Mouse (Mus musculus) testis, postnatal 10 days (tissue): ENCODE data around the gene Grik4.
A peak's percentile ranks its signal among the peaks of the same experiment; 100 is the strongest.

Source experiments
- DNase-seq: peaks from one replicate; pipeline ENCODE4 v3.0.0; 2021; ENCODE audit warnings: low spot score

The Grik4 gene

GRCm38 (mm10) chr9:42859959-42860794 is 84.1 kb downstream of the Grik4 start:
- no peak for DNase-seq

DNA sequence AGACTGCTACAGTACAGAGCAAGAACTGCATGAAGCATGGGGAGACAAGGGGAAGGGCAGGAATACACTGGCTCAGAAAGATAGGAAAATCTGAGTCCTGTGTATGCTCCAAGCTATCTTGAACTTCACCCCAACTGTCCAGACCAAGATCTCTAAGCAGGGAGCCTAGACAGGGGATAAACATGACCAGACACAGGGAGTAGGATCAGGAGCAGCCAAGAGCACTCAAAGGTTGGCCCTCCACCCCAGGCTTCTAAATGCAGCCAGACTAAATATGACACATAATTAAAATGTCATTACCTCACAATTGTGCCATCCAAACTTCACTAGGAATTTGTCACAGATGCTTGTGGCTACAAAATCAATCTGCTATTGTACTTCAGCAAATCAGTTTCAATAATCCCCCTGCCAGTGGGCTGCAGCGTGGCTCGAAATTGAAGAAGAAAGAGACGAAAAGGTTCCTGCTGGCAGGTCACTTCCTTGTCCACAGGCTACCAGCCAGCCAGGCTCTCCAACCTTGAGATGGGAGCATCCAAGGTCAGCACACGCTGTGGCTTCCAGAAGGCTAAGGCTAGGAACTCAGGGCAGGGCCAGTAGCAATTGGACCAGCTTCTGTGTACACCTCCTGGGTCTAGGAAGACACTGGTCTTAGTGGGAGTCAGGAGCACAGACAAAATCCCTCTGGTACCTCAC is 85.1 kb downstream of the Grik4 start:
- DNase-seq: no peak

DNA sequence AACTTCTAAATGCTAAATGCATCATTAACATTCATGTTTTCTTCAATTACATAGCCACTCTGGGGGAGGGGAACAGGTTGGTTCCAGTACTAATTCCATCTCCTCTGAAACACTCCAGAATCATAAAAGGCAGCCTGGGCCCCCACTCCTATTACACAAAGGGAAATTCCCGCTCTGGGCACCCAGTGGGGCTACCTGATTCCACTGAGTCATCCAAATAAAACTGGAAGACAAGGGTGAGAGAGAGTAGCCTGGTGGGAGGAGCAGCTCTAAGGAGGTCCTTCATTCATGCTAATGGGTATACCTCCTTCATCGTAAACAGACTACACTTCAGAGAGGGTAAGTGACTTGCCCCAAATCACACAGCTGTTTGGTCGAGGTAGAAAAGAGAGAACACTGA is 85.7 kb downstream of the Grik4 start:
- no peak for DNase-seq

GRCm38 (mm10) chr9:42857756-42858155 is 86.5 kb downstream of the Grik4 start:
- no peak for DNase-seq

- no peak for DNase-seq
Measured at GRCm38 (mm10) chr9:42853077-42853476, 91.2 kb downstream of the Grik4 start.

DNA sequence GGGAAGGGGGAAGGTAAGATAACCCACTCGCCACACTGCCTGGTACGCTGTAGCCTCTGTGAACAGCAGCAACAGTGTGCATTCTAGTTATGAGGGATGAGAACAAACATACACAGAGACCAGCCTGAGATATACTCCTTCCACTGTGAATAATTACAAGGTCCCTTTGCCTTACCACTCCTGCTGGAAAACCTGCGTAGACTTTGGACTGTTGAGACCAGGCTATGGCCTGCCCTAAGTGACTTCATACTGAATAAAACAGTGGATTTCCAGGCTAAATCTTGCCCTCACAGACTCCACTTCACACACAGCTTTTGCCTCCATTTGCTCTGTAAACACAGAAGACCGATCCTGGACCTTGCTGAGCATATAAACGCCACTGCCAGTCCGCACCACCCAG is 94.2 kb downstream of the Grik4 start:
- DNase-seq: no peak

DNA sequence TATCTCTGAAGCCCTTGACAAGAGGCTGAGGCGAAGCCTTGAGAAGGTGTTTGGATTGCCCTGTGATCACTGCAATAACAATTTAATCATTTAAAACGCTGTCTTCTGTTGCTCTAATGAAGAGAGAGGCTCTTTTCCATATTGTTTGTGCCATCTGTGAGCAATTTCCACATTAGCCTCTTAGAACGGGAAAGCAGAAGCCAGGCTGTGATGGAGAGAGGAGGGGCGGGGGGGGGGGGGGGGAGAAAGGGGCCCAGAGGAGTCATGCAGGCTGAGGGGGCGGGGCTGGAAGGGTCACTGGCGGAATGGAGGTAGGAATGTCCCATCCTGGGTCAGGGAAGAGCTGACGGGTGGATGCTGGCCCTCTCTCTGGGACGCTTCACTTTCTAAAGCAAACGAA is 96.2 kb downstream of the Grik4 start:
- DNase-seq: no peak

- no peak for DNase-seq
Measured at GRCm38 (mm10) chr9:42846676-42847425, 97.4 kb downstream of the Grik4 start.

GRCm38 (mm10) chr9:42846139-42846538 is 98.2 kb downstream of the Grik4 start:
- no peak for DNase-seq

- DNase-seq: no peak
Measured at GRCm38 (mm10) chr9:42844301-42844700, 100.0 kb downstream of the Grik4 start.

- no peak for DNase-seq
Measured at GRCm38 (mm10) chr9:42838299-42838698, 106.0 kb downstream of the Grik4 start.

DNA sequence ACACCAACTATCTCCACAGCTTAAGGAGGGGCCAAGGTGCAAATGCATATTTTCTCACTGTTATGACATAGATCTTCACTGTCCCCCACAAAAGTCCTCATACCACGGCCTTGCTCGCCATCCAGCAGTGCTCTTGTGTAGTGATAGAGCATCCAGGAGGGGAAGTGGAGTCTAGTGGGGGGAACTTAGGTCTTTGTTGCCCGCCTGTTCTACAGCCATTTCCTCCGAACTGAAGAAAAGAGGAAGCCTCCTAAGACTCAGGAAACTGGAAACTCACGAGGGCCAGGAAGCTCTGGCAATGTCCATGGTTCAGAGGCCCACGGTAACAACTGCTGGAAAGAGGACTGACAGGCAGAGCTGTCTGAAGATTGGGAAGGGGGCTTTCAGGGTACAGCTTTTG is 106.8 kb downstream of the Grik4 start:
- no peak for DNase-seq

DNA sequence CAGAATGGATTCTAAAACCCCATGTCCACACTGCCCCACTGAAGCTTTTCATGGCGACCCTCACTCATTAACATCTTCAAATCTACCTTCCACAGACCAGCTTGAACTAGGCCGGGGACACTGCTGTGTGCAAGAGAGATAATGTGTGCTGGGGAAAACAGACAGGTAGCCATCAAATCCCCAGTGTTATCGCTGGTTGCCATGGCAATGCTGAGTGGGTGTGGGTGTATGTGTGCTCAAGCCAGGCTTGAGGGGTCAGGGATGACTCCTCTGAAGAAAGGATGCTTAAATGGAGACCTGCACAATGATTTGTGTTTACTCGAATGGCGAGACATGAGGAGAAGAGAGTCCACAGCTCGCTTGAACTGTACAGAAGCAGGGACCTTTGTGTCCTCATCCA is 112.7 kb downstream of the Grik4 start:
- no peak for DNase-seq

GRCm38 (mm10) chr9:42819247-42819646 is 125.0 kb downstream of the Grik4 start:
- DNase-seq: peak; percentile 71

DNA sequence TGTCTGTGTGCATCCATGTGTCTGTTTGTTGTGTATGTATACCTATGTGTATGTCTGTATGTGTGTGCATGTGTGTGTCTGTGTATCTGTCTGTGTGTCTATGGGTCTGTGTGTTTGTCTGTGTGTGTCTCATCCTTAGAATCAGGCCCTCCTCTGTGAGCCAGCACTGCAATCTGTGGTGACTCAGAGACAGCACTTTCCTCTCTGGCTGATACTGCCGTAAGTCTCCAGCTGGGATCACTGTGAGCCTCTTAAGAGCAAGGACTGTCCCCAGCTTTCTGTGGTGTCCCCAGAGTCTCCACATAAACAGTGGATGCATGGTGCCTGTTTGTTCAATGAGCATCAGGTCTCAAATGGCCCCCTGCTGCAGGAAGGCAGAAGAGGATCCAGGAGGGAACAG is 127.5 kb downstream of the Grik4 start:
- no peak for DNase-seq

GRCm38 (mm10) chr9:42809146-42809545 is 135.1 kb downstream of the Grik4 start:
- DNase-seq: no peak

DNA sequence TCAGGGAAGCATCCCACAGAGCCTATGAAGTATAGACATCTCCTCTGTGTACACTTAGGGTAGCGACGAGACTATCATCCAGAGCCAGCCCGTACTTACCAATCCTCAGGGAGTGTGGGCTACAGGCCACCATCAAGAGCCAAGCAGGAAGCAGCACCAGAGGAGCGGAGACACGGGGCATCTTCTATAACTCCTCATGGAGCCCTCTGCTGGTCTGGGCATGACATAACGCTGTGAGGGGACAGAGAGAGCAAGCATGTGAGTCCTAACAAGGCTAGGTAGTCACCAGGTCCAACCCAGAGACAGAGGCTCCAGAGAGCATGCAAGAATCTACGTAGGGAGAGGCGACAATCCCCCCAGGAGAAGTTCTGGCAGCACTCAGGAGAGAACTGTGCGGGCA is 135.9 kb downstream of the Grik4 start:
- no peak for DNase-seq

DNA sequence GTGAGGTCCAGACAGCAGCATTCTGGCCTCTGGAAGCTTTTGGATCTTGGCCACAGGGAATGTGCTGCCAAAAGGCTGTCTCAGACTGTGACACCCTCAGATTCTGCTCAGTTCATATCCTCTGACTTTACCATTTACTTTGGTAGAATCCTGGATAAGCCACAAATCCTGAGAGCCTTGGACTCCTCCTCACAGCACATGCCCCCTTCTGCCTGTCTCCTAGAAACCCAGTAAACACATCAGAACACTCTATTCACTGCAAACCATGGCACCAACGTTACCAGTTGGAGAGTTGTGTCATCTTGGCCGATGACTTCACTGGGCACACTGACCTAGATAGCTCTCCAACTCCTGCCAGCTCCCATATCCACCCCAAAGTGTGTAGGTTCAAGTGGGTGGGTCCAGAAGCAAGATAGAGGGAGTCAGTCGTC is 141.2 kb downstream of the Grik4 start:
- no peak for DNase-seq

DNA sequence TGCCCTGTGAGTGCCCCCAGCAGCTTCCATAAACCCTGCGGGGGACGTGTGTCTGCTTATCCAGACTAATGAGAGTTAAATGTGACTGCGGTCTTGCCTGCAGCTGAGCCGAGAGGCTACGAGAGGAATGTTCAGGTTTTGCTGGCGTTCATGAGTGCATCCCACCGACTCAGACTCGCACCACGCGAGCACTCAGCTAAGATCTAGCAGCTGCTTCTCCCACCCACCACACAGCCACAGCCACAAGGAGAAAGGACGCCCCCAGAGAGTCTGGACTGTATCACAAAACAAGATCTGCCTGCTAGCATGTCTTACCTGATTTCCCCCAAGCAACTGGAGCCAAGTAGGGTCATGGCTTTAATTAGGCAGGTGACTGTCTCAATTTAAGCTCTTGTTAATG is 142.4 kb downstream of the Grik4 start:
- DNase-seq: no peak

GRCm38 (mm10) chr9:42800138-42800537 is 144.2 kb downstream of the Grik4 start:
- DNase-seq: no peak

DNA sequence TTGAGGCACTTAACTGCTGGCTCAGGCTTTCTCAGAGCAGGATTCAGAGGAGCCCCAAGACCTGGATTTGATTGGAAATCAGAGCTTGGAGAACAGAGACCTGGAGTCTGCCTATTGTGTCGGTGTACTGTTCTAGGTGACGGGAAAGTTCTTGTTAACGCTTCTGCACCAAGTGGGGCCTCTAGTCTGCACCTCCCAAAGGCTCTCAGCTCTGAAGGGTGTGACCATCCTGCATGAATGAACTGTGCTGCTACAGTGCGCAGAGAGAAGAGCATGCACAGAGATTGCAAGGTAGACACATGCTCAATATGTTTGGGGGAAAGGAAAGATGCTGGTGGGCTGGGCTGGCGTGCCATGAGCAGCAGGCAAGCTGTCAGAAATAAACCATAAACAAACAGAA is 144.6 kb downstream of the Grik4 start:
- no peak for DNase-seq

DNA sequence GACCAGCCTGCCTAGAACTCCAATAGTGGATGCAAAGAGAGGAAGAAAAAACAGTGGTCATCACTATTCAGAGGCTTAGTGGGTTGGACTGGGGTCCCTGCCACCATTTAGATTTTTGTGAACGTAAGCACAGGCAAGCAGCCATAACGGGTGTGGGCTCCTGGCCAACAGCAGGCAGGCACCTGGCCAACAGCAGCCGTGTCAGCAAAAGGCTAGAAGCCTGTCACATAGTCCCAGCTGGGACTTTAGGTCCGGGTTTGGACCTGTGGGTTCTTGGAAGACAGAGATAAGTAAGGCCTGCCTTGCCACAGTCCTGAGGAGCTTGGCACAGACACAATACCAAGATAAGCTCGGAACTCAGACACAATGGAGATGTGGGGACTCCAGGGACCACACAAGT is 145.1 kb downstream of the Grik4 start:
- peak; percentile 57 for DNase-seq

- DNase-seq: no peak
Measured at GRCm38 (mm10) chr9:42798280-42798679, 146.0 kb downstream of the Grik4 start.
